Mouse (Mus musculus): ENCODE results near the gene Pi4kb. TPM values are rescaled to one million over a fixed set of nuclear protein-coding genes. Genes with fewer than 3 reads are reported as not detected.

Gene Pi4kb
- polyA plus RNA-seq, 1 experiment from 2014 or later, result 8.4 TPM

DNA sequence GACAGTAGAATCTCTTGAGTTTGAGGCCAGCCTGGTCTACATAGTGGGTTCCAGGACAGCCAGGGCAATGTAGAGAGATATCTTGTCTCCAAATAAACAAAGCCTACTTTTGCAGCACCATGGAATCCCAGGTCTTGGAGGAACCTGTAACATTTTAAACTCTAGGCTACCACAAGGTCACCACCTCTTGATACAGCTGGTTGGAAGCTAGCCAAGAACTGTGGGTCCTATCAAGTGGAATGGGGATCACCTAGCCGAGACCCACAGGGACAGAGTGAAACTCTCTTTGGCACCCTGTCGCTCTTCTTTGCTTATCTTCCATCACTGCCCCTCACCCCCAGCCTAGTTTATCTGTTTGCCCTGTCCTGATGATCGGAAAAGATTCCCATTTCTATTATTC is 2.0 kb upstream of the Pi4kb start:
- H3K9me3 ChIP-seq, result no peaks in the 10 kb centered on the region
- peaks cover 12% of the 10 kb centered on the region for H3K4me1 ChIP-seq
- H3K36me3 ChIP-seq, result peaks cover 7% of the 10 kb centered on the region
- no peaks in the 10 kb centered on the region for H3K27me3 ChIP-seq (ENCODE audit: insufficient read depth, poor library complexity, severe bottlenecking)
- no peak overlapping the region for H3K27ac ChIP-seq
- 68% methylated on average over 3 of the region's 3 CpGs for WGBS
- no peak for DNase-seq (ENCODE audit: low spot score)
- H3K4me3 ChIP-seq, result no peak overlapping the region

DNA sequence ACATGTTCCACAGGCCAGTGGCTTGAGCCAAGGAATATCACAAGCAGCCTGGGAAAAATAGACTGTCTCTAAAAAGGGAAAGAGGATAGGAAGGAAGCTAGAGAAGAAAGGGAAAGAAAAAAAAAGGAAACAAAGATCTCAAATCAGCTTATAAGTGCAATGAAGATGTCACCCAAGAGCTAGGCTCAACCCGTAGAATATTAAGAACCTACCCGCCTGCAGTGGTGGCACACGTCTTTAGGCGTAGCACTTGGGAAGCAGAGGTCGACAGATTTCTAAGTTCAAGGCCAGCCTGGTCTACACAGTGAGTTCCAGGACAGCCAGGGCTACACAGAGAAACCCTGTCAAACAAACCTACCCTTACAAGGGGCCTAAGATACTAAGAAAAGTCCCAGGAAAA is 911 bp upstream of the Pi4kb start:
- Histone ChIP-seq H3K4me1 (peaks cover 12% of the 10 kb centered on the region), H3K4me3 (peak overlapping the region; percentile 95), H3K9me3 (no peaks in the 10 kb centered on the region), H3K27me3 (ENCODE audit: insufficient read depth, poor library complexity, severe bottlenecking) (no peaks in the 10 kb centered on the region), H3K36me3 (peaks cover 12% of the 10 kb centered on the region), H3K27ac (peak overlapping the region; percentile 96; the same call in 1 of the 2 replicates)
- no peak for DNase-seq (ENCODE audit: low spot score)
- WGBS, result 88% methylated on average over 5 of the region's 5 CpGs

- H3K4me3 ChIP-seq, result peak overlapping the region; percentile 95
- peaks cover 12% of the 10 kb centered on the region for H3K36me3 ChIP-seq
- WGBS, result 23% methylated on average over 9 of the region's 9 CpGs
- H3K9me3 ChIP-seq, result no peaks in the 10 kb centered on the region
- peak overlapping the region; percentile 96 for H3K27ac ChIP-seq
- no peak for DNase-seq (ENCODE audit: low spot score)
- H3K27me3 ChIP-seq (ENCODE audit: insufficient read depth, poor library complexity, severe bottlenecking), result no peaks in the 10 kb centered on the region
- peaks cover 12% of the 10 kb centered on the region for H3K4me1 ChIP-seq
These were observed 454 bp upstream of the Pi4kb start for GRCm38 (mm10) chr3:94974026-94974527.

DNA sequence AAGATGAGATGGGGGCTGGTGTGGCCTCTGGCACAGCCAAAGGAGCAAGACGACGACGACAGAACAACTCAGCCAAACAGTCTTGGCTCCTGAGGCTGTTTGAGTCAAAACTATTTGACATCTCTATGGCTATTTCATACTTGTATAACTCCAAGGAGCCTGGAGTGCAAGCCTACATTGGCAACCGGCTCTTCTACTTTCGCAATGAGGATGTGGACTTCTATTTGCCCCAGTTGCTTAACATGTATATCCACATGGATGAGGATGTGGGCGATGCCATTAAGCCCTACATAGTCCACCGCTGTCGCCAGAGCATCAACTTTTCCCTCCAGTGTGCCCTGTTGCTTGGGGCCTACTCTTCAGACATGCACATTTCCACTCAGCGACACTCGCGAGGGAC is 9.8 kb downstream of the Pi4kb start:
- Histone ChIP-seq H3K4me1 (peaks cover 41% of the 10 kb centered on the region), H3K4me3 (no peak overlapping the region), H3K27ac (no peak overlapping the region), H3K36me3 (peaks cover 33% of the 10 kb centered on the region), H3K27me3 (ENCODE audit: insufficient read depth, poor library complexity, severe bottlenecking) (no peaks in the 10 kb centered on the region), H3K9me3 (no peaks in the 10 kb centered on the region)
- WGBS, result 90% methylated on average over 11 of the region's 11 CpGs
- no peak for DNase-seq (ENCODE audit: low spot score)

GRCm38 (mm10) chr3:94985513-94985912 is 11.0 kb downstream of the Pi4kb start:
- Histone ChIP-seq H3K4me3 (no peak overlapping the region), H3K9me3 (no peaks in the 10 kb centered on the region), H3K27ac (no peak overlapping the region), H3K4me1 (peaks cover 43% of the 10 kb centered on the region), H3K27me3 (ENCODE audit: insufficient read depth, poor library complexity, severe bottlenecking) (no peaks in the 10 kb centered on the region), H3K36me3 (peaks cover 40% of the 10 kb centered on the region)
- WGBS, result 98% methylated on average over 2 of the region's 2 CpGs
- DNase-seq (ENCODE audit: low spot score), result no peak

DNA sequence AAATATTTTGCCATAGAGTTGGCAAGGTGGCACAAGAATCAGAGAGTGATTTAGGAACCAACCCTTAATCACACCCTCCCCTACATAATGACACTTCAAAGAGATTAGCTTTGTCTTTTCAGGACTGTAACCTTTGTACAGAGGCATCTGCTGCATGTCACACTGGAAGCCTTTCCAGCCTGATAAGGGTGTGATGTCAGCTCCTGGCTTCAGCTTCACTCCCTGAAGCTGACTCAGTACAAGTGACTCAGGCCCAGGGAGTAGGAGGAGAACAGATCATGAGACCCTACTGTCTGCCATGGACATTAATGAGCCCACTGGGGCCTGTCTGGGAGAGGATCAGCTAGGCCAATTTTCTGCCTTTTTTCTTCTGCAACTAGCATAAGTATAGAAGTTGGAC is 13.0 kb downstream of the Pi4kb start:
- no peaks in the 10 kb centered on the region for H3K9me3 ChIP-seq
- 0 out of 2 replicates have a peak overlapping the region, but pooled peaks have one; percentile 29 for H3K27ac ChIP-seq
- peaks cover 39% of the 10 kb centered on the region for H3K4me1 ChIP-seq
- peaks cover 42% of the 10 kb centered on the region for H3K36me3 ChIP-seq
- no peak overlapping the region for H3K4me3 ChIP-seq
- H3K27me3 ChIP-seq (ENCODE audit: insufficient read depth, poor library complexity, severe bottlenecking), result no peaks in the 10 kb centered on the region
- DNase-seq (ENCODE audit: low spot score), result peak; percentile 89

DNA sequence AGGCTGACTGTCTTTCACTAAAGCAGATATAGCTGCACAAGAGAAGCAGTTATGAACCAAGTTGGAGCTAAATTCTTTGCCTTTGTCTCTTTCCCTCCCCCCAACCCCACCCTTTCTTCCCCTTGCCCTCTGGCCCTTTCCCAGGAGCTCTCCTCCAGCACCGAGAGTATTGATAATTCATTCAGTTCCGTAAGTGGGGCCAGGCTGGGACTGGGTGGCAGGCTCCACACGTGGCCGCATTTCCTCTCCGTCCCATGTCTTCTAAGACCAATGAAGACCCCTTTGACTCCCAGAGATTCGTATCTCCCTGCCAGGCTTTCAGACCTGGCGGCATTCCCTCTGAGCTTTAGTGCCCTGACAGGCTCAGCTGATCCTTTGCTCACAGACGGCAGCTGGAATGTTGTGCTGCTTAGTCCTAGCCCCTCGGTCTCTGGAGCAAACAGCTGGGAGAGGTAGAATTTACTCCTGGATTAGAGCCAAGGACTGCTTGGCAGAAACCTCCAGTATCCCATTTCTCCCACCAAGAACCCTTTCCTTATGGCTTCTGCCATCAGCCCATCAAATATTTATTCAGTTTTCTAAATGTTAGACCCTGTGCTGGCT is 14.7 kb downstream of the Pi4kb start:
- Histone ChIP-seq H3K36me3 (peaks cover 47% of the 10 kb centered on the region), H3K27ac (0 out of 2 replicates have a peak overlapping the region, but pooled peaks have one; percentile 24), H3K9me3 (no peaks in the 10 kb centered on the region), H3K4me3 (0 out of 2 replicates have a peak overlapping the region, but pooled peaks have one; percentile 3), H3K4me1 (peaks cover 39% of the 10 kb centered on the region), H3K27me3 (ENCODE audit: insufficient read depth, poor library complexity, severe bottlenecking) (no peaks in the 10 kb centered on the region)
- 35% methylated on average over 9 of the region's 9 CpGs for WGBS
- DNase-seq (ENCODE audit: low spot score), result no peak

DNA sequence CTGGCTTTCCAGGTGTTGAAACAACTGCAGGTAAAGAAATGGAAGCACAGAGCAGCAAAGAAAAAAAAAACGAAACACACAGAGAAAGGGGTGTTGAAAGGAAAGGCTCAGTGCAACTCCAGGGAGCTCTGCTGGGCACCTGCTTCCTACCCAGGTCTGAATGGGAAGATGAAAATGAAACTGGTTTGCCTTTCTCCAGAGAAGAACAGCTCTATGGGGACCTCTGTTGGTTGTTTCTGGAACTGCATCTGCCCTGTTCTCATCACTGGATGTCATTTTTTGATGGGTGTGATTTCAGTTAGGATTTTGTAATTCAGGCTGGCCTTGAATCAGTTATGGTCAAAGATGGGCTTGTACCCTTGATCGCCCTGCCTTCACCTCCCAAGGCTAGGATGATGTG is 22.4 kb downstream of the Pi4kb start:
- Histone ChIP-seq H3K9me3 (no peaks in the 10 kb centered on the region), H3K27me3 (ENCODE audit: insufficient read depth, poor library complexity, severe bottlenecking) (no peaks in the 10 kb centered on the region), H3K4me3 (no peak overlapping the region), H3K4me1 (no peaks in the 10 kb centered on the region), H3K27ac (no peak overlapping the region), H3K36me3 (peaks cover 95% of the 10 kb centered on the region)
- 29% methylated on average over 2 of the region's 2 CpGs for WGBS
- no peak for DNase-seq (ENCODE audit: low spot score)

- Histone ChIP-seq H3K27ac (no peak overlapping the region), H3K4me3 (no peak overlapping the region), H3K9me3 (no peaks in the 10 kb centered on the region), H3K27me3 (ENCODE audit: insufficient read depth, poor library complexity, severe bottlenecking) (no peaks in the 10 kb centered on the region), H3K36me3 (peaks cover 92% of the 10 kb centered on the region), H3K4me1 (no peaks in the 10 kb centered on the region)
- WGBS, result 92% methylated on average over 4 of the region's 4 CpGs
- no peak for DNase-seq (ENCODE audit: low spot score)
These were observed 28.0 kb downstream of the Pi4kb start for GRCm38 (mm10) chr3:95002569-95002968.

DNA sequence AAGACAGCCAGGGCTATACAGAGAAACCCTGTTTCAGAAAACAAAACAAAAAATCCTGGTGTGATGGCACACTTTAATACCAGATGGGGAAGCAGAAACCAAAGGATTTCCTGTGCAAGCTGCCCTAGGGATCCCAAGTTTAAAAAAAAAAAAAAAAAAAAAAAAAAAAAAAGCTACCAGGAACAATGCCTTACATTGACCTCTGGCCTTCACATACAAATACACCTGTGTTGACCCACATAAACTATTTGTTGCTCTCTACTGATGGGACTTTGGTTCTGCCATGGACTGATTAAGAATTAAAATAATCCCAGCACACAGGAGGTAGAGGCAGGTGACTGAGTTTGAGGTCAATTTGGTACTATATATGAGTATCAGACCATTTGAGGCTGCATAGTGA is 28.7 kb downstream of the Pi4kb start:
- H3K36me3 ChIP-seq, result peaks cover 93% of the 10 kb centered on the region
- no peak overlapping the region for H3K27ac ChIP-seq
- H3K27me3 ChIP-seq (ENCODE audit: insufficient read depth, poor library complexity, severe bottlenecking), result no peaks in the 10 kb centered on the region
- DNase-seq (ENCODE audit: low spot score), result no peak
- no peaks in the 10 kb centered on the region; the same call in 1 of the 2 replicates for H3K4me1 ChIP-seq
- H3K4me3 ChIP-seq, result no peak overlapping the region
- no peaks in the 10 kb centered on the region for H3K9me3 ChIP-seq

GRCm38 (mm10) chr3:95005651-95006050 is 31.1 kb downstream of the Pi4kb start:
- H3K4me1 ChIP-seq, result peaks cover 10% of the 10 kb centered on the region; the same call in 1 of the 2 replicates
- H3K9me3 ChIP-seq, result no peaks in the 10 kb centered on the region
- no peak overlapping the region for H3K4me3 ChIP-seq
- no peak for DNase-seq (ENCODE audit: low spot score)
- no peaks in the 10 kb centered on the region for H3K27me3 ChIP-seq (ENCODE audit: insufficient read depth, poor library complexity, severe bottlenecking)
- H3K36me3 ChIP-seq, result peaks cover 94% of the 10 kb centered on the region
- 90% methylated on average over 3 of the region's 3 CpGs for WGBS
- no peak overlapping the region for H3K27ac ChIP-seq

DNA sequence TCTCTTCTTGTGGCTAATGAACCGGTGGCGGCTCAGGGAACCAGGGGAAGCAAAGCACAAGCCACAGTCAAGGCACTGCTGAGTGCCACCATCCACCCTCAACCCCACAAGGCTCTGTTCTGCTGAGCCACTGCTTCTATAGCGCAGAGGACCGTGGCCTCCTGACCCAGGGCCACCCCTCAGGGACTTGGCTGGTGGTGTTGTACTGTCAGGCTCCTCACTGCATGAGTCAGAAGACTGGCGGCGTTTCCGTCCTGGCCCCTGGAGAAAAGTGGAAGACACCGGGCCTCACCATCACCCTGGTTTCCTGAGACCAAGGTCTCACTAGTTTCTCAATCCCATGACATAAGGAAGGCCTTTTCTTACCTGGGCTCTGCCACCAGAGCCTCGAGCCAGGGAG is 33.2 kb downstream of the Pi4kb start:
- no peak for DNase-seq (ENCODE audit: low spot score)
- Histone ChIP-seq H3K9me3 (no peaks in the 10 kb centered on the region), H3K27me3 (ENCODE audit: insufficient read depth, poor library complexity, severe bottlenecking) (no peaks in the 10 kb centered on the region), H3K4me3 (no peak overlapping the region), H3K27ac (no peak overlapping the region), H3K4me1 (peaks cover 12% of the 10 kb centered on the region; the same call in 1 of the 2 replicates), H3K36me3 (peaks cover 95% of the 10 kb centered on the region)
- 87% methylated on average over 9 of the region's 9 CpGs for WGBS

GRCm38 (mm10) chr3:95010396-95010795 is 35.9 kb downstream of the Pi4kb start:
- Histone ChIP-seq H3K27ac (0 out of 2 replicates have a peak overlapping the region, but pooled peaks have one; percentile 29), H3K4me1 (peaks cover 34% of the 10 kb centered on the region), H3K9me3 (no peaks in the 10 kb centered on the region), H3K27me3 (ENCODE audit: insufficient read depth, poor library complexity, severe bottlenecking) (no peaks in the 10 kb centered on the region), H3K4me3 (no peak overlapping the region), H3K36me3 (peaks cover 75% of the 10 kb centered on the region)
- 86% methylated on average over 7 of the region's 7 CpGs for whole genome bisulfite sequencing
- no peak for DNase-seq (ENCODE audit: low spot score)

- H3K4me3 ChIP-seq, result peak overlapping the region; percentile 89; the same call in 1 of the 2 replicates
- DNase-seq (ENCODE audit: low spot score), result no peak
- WGBS, result 95% methylated on average over 3 of the region's 3 CpGs
- no peak overlapping the region for H3K27ac ChIP-seq
- H3K27me3 ChIP-seq (ENCODE audit: insufficient read depth, poor library complexity, severe bottlenecking), result no peaks in the 10 kb centered on the region
- H3K4me1 ChIP-seq, result peaks cover 43% of the 10 kb centered on the region
- no peaks in the 10 kb centered on the region for H3K9me3 ChIP-seq
- peaks cover 50% of the 10 kb centered on the region for H3K36me3 ChIP-seq
These were observed 38.5 kb downstream of the Pi4kb start for GRCm38 (mm10) chr3:95012982-95013381.
